Mouse (Mus musculus) intestine, embryonic 14.5 days (tissue): Measurements from ENCODE around the gene Mrpl53. TPM values are rescaled to one million over a fixed set of nuclear protein-coding genes. Genes with fewer than 3 reads are reported as not detected.

Experiments used
- ATAC-seq: fragments of 200-750 bp; cut with Nextera tagmentation; replicated peaks from 2 replicates; pipeline ENCODE4 v1.8.0; 2017; ENCODE audit warnings: low read depth, moderate number of reproducible peaks, moderate TSS enrichment, moderate library complexity; ENCODE audit not compliant: low FRiP score, low TSS enrichment
- DNase-seq: peaks from one replicate; pipeline ENCODE4 v3.0.0-alpha.2; 2018; ENCODE audit warnings: low spot score
- H3K27ac ChIP-seq: fragments of 300-500 bp; sonication (generic); 2 replicates; pipeline ENCODE4 v1.5.1; 2014; ENCODE audit warnings: low read depth, mild to moderate bottlenecking, control low read depth
- H3K27me3 ChIP-seq: fragments of 300-500 bp; sonication (generic); replicated peaks from 2 replicates; pipeline ENCODE4 v1.6.1; 2014; ENCODE audit warnings: low read length, control low read depth; ENCODE audit not compliant: control insufficient read depth, insufficient read depth
- H3K36me3 ChIP-seq: fragments of 300-500 bp; sonication (generic); 2 replicates; pipeline ENCODE4 v1.6.1; 2014; ENCODE audit warnings: low read length, control low read depth; ENCODE audit not compliant: control insufficient read depth, insufficient read depth
- H3K4me1 ChIP-seq: fragments of 300-500 bp; sonication (generic); replicated peaks from 2 replicates; pipeline ENCODE4 v1.6.1; 2014; ENCODE audit warnings: low read length, control low read depth, mixed read lengths; ENCODE audit not compliant: control insufficient read depth, insufficient read depth
- H3K4me2 ChIP-seq: fragments of 300-500 bp; sonication (generic); 2 replicates; pipeline ENCODE4 v1.6.1; 2014; ENCODE audit warnings: low read length
- H3K4me3 ChIP-seq: fragments of 300-500 bp; sonication (generic); 2 replicates; pipeline ENCODE4 v1.5.1; 2014; ENCODE audit warnings: low read depth, low read length, control low read depth, mixed read lengths
- H3K9ac ChIP-seq: fragments of 300-500 bp; sonication (generic); 2 replicates; pipeline ENCODE4 v1.6.1; 2014; ENCODE audit warnings: mild to moderate bottlenecking, low read length
- H3K9me3 ChIP-seq: fragments of 300-500 bp; sonication (generic); 2 replicates; pipeline ENCODE4 v1.6.1; 2016; ENCODE audit warnings: low read length, control low read depth; ENCODE audit not compliant: control insufficient read depth
- WGBS: fragments of 180-500 bp; shearing (Covaris S2); extraction: QIAGEN DNeasy Blood & Tissue Kit; methylation state at CpG from one replicate; pipeline ENCODE4 v1.1.7; 2014; 5-methylcytosine and 5-hydroxymethylcytosine counted together
- polyA plus RNA-seq: library from polyadenylated mRNA; unstranded; fragments of >200 nt; fragmentation: Nextera tagmentation; extraction: Ambion mirVana; gene quantifications from 2 replicates; pipeline ENCODE4 v1.2.1, GENCODE M21; 2014

Mrpl53 gene
- polyA plus RNA-seq, 1 experiment from 2014 or later = 136 TPM

- H3K4me1 ChIP-seq = peaks cover 29% of the 10 kb centered on the region; the same call in 1 of the 2 replicates
- 2% methylated on average over 44 of the region's 52 CpGs for whole genome bisulfite sequencing
- peak overlapping the region; percentile 94 for H3K27ac ChIP-seq
- peak overlapping the region; percentile 96 for H3K4me2 ChIP-seq
- H3K4me3 ChIP-seq = peak overlapping the region; percentile 82
- ATAC-seq = peak; percentile 0; the same call in 1 of the 2 replicates
- DNase-seq = no peak
- H3K9ac ChIP-seq = peak overlapping the region; percentile 75
- peaks cover 25% of the 10 kb centered on the region for H3K36me3 ChIP-seq
- H3K27me3 ChIP-seq = no peaks in the 10 kb centered on the region
- no peaks in the 10 kb centered on the region for H3K9me3 ChIP-seq
Observed at GRCm38 (mm10) chr6:83121863-83122710, 13.2 kb downstream of the Mrpl53 start.

GRCm38 (mm10) chr6:83122961-83123360 is 14.1 kb downstream of the Mrpl53 start:
- H3K4me3 ChIP-seq = no peak overlapping the region
- DNase-seq (no peak), ATAC-seq (no peak)
- H3K27ac ChIP-seq = no peak overlapping the region
- H3K4me2 ChIP-seq = peak overlapping the region; percentile 96
- 87% methylated on average over 5 of the region's 5 CpGs for WGBS
- no peaks in the 10 kb centered on the region for H3K27me3 ChIP-seq
- no peaks in the 10 kb centered on the region for H3K9me3 ChIP-seq
- peaks cover 17% of the 10 kb centered on the region for H3K36me3 ChIP-seq
- peaks cover 29% of the 10 kb centered on the region; the same call in 1 of the 2 replicates for H3K4me1 ChIP-seq
- H3K9ac ChIP-seq = peak overlapping the region; percentile 75; the same call in 1 of the 2 replicates

GRCm38 (mm10) chr6:83124851-83125312 is 16.0 kb downstream of the Mrpl53 start:
- Histone ChIP-seq H3K4me1 (peaks cover 26% of the 10 kb centered on the region; the same call in 1 of the 2 replicates), H3K36me3 (no peaks in the 10 kb centered on the region), H3K9me3 (no peaks in the 10 kb centered on the region), H3K9ac (peak overlapping the region; percentile 50), H3K27me3 (no peaks in the 10 kb centered on the region), H3K27ac (peak overlapping the region; percentile 16; the same call in 1 of the 2 replicates), H3K4me3 (peak overlapping the region; percentile 67), H3K4me2 (peak overlapping the region; percentile 84)
- peak; percentile 96 for DNase-seq
- under 1% methylated on average over 30 of the region's 30 CpGs for WGBS
- 0 out of 2 replicates have a peak, but pooled peaks have one; percentile 12 for ATAC-seq

GRCm38 (mm10) chr6:83125331-83125730 is 16.5 kb downstream of the Mrpl53 start, which contains the start of gene Ino80b:
Ino80b (minus strand) TSS chr6:83125431.
- 17% methylated on average over 5 of the region's 5 CpGs for WGBS
- no peak for DNase-seq
- no peaks in the 10 kb centered on the region for H3K27me3 ChIP-seq
- peaks cover 22% of the 10 kb centered on the region; the same call in 1 of the 2 replicates for H3K4me1 ChIP-seq
- no peaks in the 10 kb centered on the region for H3K36me3 ChIP-seq
- peak within 1 kb of the TSS; percentile 67 for H3K4me3 ChIP-seq
- H3K27ac ChIP-seq = peak within 1 kb of the TSS; percentile 16; the same call in 1 of the 2 replicates
- peak within 1 kb of the TSS; percentile 84 for H3K4me2 ChIP-seq
- ATAC-seq = no peak
- peak within 1 kb of the TSS; percentile 50 for H3K9ac ChIP-seq
- no peaks in the 10 kb centered on the region for H3K9me3 ChIP-seq

GRCm38 (mm10) chr6:83127419-83127818 is 18.6 kb downstream of the Mrpl53 start:
- no peak overlapping the region for H3K4me3 ChIP-seq
- no peaks in the 10 kb centered on the region for H3K9me3 ChIP-seq
- H3K4me1 ChIP-seq = peaks cover 15% of the 10 kb centered on the region; the same call in 1 of the 2 replicates
- DNase-seq = no peak
- no peak overlapping the region for H3K27ac ChIP-seq
- 92% methylated on average over 5 of the region's 5 CpGs for WGBS
- H3K4me2 ChIP-seq = no peak overlapping the region
- ATAC-seq = no peak
- no peaks in the 10 kb centered on the region for H3K36me3 ChIP-seq
- no peak overlapping the region for H3K9ac ChIP-seq
- no peaks in the 10 kb centered on the region for H3K27me3 ChIP-seq

- Histone ChIP-seq H3K4me3 (no peak overlapping the region), H3K27me3 (no peaks in the 10 kb centered on the region), H3K4me2 (0 out of 2 replicates have a peak overlapping the region, but pooled peaks have one; percentile 0), H3K9me3 (no peaks in the 10 kb centered on the region), H3K27ac (peak overlapping the region; percentile 48), H3K4me1 (peaks cover 14% of the 10 kb centered on the region; the same call in 1 of the 2 replicates), H3K9ac (no peak overlapping the region), H3K36me3 (no peaks in the 10 kb centered on the region)
- DNase-seq (no peak), ATAC-seq (peak; percentile 40; the same call in 1 of the 2 replicates)
- WGBS = 50% methylated on average over 6 of the region's 6 CpGs
Observed at GRCm38 (mm10) chr6:83131469-83132034, 22.7 kb downstream of the Mrpl53 start.

- no peaks in the 10 kb centered on the region for H3K9me3 ChIP-seq
- H3K27me3 ChIP-seq = no peaks in the 10 kb centered on the region
- H3K9ac ChIP-seq = no peak overlapping the region
- peaks cover 14% of the 10 kb centered on the region; the same call in 1 of the 2 replicates for H3K4me1 ChIP-seq
- ATAC-seq = no peak
- H3K27ac ChIP-seq = no peak overlapping the region
- H3K36me3 ChIP-seq = no peaks in the 10 kb centered on the region
- no peak for DNase-seq
- WGBS = 79% methylated on average over 9 of the region's 9 CpGs
- no peak overlapping the region for H3K4me2 ChIP-seq
- no peak overlapping the region for H3K4me3 ChIP-seq
Observed at GRCm38 (mm10) chr6:83132176-83132919, 23.5 kb downstream of the Mrpl53 start.

- peaks cover 28% of the 10 kb centered on the region for H3K4me1 ChIP-seq
Observed at GRCm38 (mm10) chr6:83134226-83134625, 25.4 kb downstream of the Mrpl53 start.

More at GRCm38 (mm10) chr6:83134226-83134625, 25.4 kb downstream of the Mrpl53 start:
- Histone ChIP-seq H3K27ac (no peak overlapping the region), H3K27me3 (no peaks in the 10 kb centered on the region), H3K9me3 (no peaks in the 10 kb centered on the region), H3K36me3 (no peaks in the 10 kb centered on the region), H3K4me2 (no peak overlapping the region), H3K4me3 (no peak overlapping the region), H3K9ac (no peak overlapping the region)
- WGBS = 70% methylated on average over 3 of the region's 3 CpGs
- ATAC-seq (no peak), DNase-seq (no peak)
